Mouse (Mus musculus): ENCODE results near the gene Ksr1.

Ksr1 gene

GRCm38 (mm10) chr11:79066191-79066530 lies 80.0 kb downstream of the Ksr1 start:
- DNase-seq (ENCODE audit: low spot score in 2 of 2), result no peak

GRCm38 (mm10) chr11:79065463-79066190 lies 80.6 kb downstream of the Ksr1 start:
- DNase-seq (ENCODE audit: low spot score in 2 of 2), result peak in 1 of 2 experiments; percentile 39

GRCm38 (mm10) chr11:79064311-79064710 lies 81.9 kb downstream of the Ksr1 start:
- no peak for DNase-seq (ENCODE audit: low spot score in 2 of 2)

GRCm38 (mm10) chr11:79063616-79064015 lies 82.6 kb downstream of the Ksr1 start:
- no peak for DNase-seq (ENCODE audit: low spot score in 2 of 2)

GRCm38 (mm10) chr11:79062897-79063296 lies 83.3 kb downstream of the Ksr1 start:
- DNase-seq (ENCODE audit: low spot score in 2 of 2), result no peak

GRCm38 (mm10) chr11:79061839-79062238 lies 84.4 kb downstream of the Ksr1 start:
- DNase-seq (ENCODE audit: low spot score in 2 of 2), result no peak

- DNase-seq (ENCODE audit: low spot score in 2 of 2), result no peak
Observed at GRCm38 (mm10) chr11:79059850-79060249, 86.4 kb downstream of the Ksr1 start.

GRCm38 (mm10) chr11:79059062-79059461 lies 87.1 kb downstream of the Ksr1 start:
- no peak for DNase-seq (ENCODE audit: low spot score in 2 of 2)

- DNase-seq (ENCODE audit: low spot score in 2 of 2), result no peak
Observed at GRCm38 (mm10) chr11:79058610-79059009, 87.6 kb downstream of the Ksr1 start.

GRCm38 (mm10) chr11:79057809-79058208 lies 88.4 kb downstream of the Ksr1 start:
- no peak for DNase-seq (ENCODE audit: low spot score in 2 of 2)

- no peak for DNase-seq (ENCODE audit: low spot score in 2 of 2)
Observed at GRCm38 (mm10) chr11:79056891-79057290, 89.3 kb downstream of the Ksr1 start.

- DNase-seq (ENCODE audit: low spot score in 2 of 2), result no peak
Observed at GRCm38 (mm10) chr11:79056027-79056426, 90.2 kb downstream of the Ksr1 start.

GRCm38 (mm10) chr11:79055161-79055560 lies 91.0 kb downstream of the Ksr1 start:
- DNase-seq (ENCODE audit: low spot score in 2 of 2), result no peak

- no peak for DNase-seq (ENCODE audit: low spot score in 2 of 2)
Observed at GRCm38 (mm10) chr11:79054161-79055152, 91.8 kb downstream of the Ksr1 start.

GRCm38 (mm10) chr11:79053437-79053836 lies 92.8 kb downstream of the Ksr1 start:
- DNase-seq (ENCODE audit: low spot score in 2 of 2), result no peak

GRCm38 (mm10) chr11:79052769-79053168 lies 93.4 kb downstream of the Ksr1 start:
- no peak for DNase-seq (ENCODE audit: low spot score in 2 of 2)

- DNase-seq (ENCODE audit: low spot score in 2 of 2), result no peak
Observed at GRCm38 (mm10) chr11:79051522-79051921, 94.7 kb downstream of the Ksr1 start.

GRCm38 (mm10) chr11:79050781-79051507 lies 95.3 kb downstream of the Ksr1 start:
- DNase-seq (ENCODE audit: low spot score in 2 of 2), result no peak

GRCm38 (mm10) chr11:79048906-79049305 lies 97.3 kb downstream of the Ksr1 start:
- no peak for DNase-seq (ENCODE audit: low spot score in 2 of 2)

- no peak for DNase-seq (ENCODE audit: low spot score in 2 of 2)
Observed at GRCm38 (mm10) chr11:79047180-79047727, 99.0 kb downstream of the Ksr1 start.

- DNase-seq (ENCODE audit: low spot score in 2 of 2), result no peak
Observed at GRCm38 (mm10) chr11:79046561-79047155, 99.5 kb downstream of the Ksr1 start.
